Mouse (Mus musculus) liver, postnatal 0 days (tissue): ENCODE results near the gene Hcls1. TPM values are rescaled to one million over a fixed set of nuclear protein-coding genes. Genes with fewer than 3 reads are reported as not detected.

Source experiments
- ATAC-seq: fragments of 200-750 bp; cut with Nextera tagmentation; 2 replicates; pipeline ENCODE4 v1.8.0; 2017; ENCODE audit warnings: mild to moderate bottlenecking, moderate library complexity
- DNase-seq: peaks from one replicate; pipeline ENCODE4 v3.0.0-alpha.2; 2016
- H3K27ac ChIP-seq: fragments of 300-500 bp; sonication (generic); 2 replicates; pipeline ENCODE4 v1.5.1; 2014; ENCODE audit warnings: antibody characterized with exemption, moderate library complexity, mild to moderate bottlenecking, low read depth
- H3K27me3 ChIP-seq: fragments of 300-500 bp; sonication (generic); 2 replicates; pipeline ENCODE4 v1.6.1; 2014; ENCODE audit warnings: low read length, control low read depth, mixed read lengths; ENCODE audit not compliant: insufficient read depth
- H3K36me3 ChIP-seq: fragments of 300-500 bp; sonication (generic); replicated peaks from 2 replicates; pipeline ENCODE4 v1.6.1; 2014; ENCODE audit warnings: mild to moderate bottlenecking, control low read depth, low read length, moderate library complexity, mixed read lengths; ENCODE audit not compliant: insufficient read depth
- H3K4me1 ChIP-seq: fragments of 300-500 bp; sonication (generic); 2 replicates; pipeline ENCODE4 v1.6.1; 2014; ENCODE audit warnings: antibody characterized with exemption, mild to moderate bottlenecking, control low read depth; ENCODE audit not compliant: insufficient read depth
- H3K4me2 ChIP-seq: fragments of 300-500 bp; sonication (generic); 2 replicates; pipeline ENCODE4 v1.6.1; 2014; ENCODE audit warnings: low read depth, mild to moderate bottlenecking, low read length, moderate library complexity, mixed read lengths
- H3K4me3 ChIP-seq: fragments of 300-500 bp; sonication (generic); 2 replicates; pipeline ENCODE4 v1.5.1; 2014; ENCODE audit warnings: low read depth, low read length
- H3K9ac ChIP-seq: fragments of 300-500 bp; sonication (generic); replicated peaks from 2 replicates; pipeline ENCODE4 v1.6.1; 2014; ENCODE audit warnings: mild to moderate bottlenecking, moderate library complexity
- H3K9me3 ChIP-seq: fragments of 300-500 bp; sonication (generic); 2 replicates; pipeline ENCODE4 v1.6.1; 2016; ENCODE audit warnings: mild to moderate bottlenecking, control low read depth, low read length, mixed read lengths
- CTCF ChIP-seq: sonication (generic); IDR thresholded peaks from 2 replicates; pipeline ENCODE4 v1.5.1; 2016; ENCODE audit warnings: antibody characterized with exemption, low read depth
- EP300 ChIP-seq: IDR thresholded peaks from 2 replicates; pipeline ENCODE4 v1.6.1; 2016; ENCODE audit warnings: antibody characterized with exemption, low read depth, mild to moderate bottlenecking
- WGBS: fragments of 180-500 bp; shearing (Covaris S2); extraction: QIAGEN DNeasy Blood & Tissue Kit; methylation state at CpG from one replicate; pipeline ENCODE4 v1.1.7; 2014; ENCODE audit not compliant: insufficient replicate concordance; 5-methylcytosine and 5-hydroxymethylcytosine counted together
- polyA plus RNA-seq: library from polyadenylated mRNA; unstranded; fragments of >200 nt; fragmentation: Nextera tagmentation; extraction: Ambion mirVana; gene quantifications from 2 replicates; pipeline ENCODE4 v1.2.1, GENCODE M21; 2015

Gene Hcls1
- polyA plus RNA-seq, 1 experiment from 2014 or later: 17.7 TPM

DNA sequence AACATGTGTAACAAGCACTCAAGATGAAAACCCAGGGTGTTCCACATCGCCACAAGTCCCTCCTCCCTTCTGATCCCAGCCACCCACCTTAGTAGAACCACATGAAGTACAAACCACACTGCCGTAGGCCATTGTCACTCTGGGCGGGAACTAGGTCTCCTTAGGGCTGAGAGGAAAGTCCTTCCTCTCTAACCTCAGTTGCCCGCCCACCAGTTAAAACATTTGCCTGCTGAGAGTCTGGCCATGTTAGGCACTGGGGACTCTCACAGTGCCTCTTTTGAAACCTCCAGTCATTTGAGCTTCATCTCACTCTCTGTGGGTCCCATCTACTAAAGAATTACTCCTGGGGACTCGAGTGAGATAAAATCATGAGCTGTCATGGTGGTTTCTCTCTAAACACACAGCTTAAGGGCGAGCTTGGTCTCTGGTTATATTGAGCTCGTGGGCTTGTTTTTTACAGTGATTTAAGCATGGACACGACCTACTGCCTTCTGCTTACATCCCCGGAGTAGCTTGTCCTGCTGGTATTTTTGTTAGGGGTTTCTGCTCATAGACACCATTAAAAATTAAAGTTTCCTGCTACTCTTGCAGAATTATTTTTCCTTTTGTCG lies 7.2 kb upstream of the Hcls1 start:
- Histone ChIP-seq H3K9me3 (no peaks in the 10 kb centered on the region), H3K4me3 (no peak overlapping the region), H3K27ac (no peak overlapping the region), H3K4me1 (no peaks in the 10 kb centered on the region), H3K27me3 (no peaks in the 10 kb centered on the region), H3K4me2 (no peak overlapping the region), H3K9ac (no peak overlapping the region), H3K36me3 (peaks cover 77% of the 10 kb centered on the region)
- no peak for TF ChIP-seq CTCF
- TF ChIP-seq EP300: no peak
- ATAC-seq (no peak), DNase-seq (no peak)
- WGBS: 72% methylated on average over 10 of the region's 10 CpGs

- ATAC-seq (no peak), DNase-seq (no peak)
- Histone ChIP-seq H3K4me1 (no peaks in the 10 kb centered on the region), H3K4me3 (no peak overlapping the region), H3K9ac (no peak overlapping the region), H3K27ac (no peak overlapping the region), H3K27me3 (no peaks in the 10 kb centered on the region), H3K36me3 (peaks cover 79% of the 10 kb centered on the region), H3K4me2 (no peak overlapping the region), H3K9me3 (no peaks in the 10 kb centered on the region)
- no peak for TF ChIP-seq CTCF
- TF ChIP-seq EP300: no peak
- 91% methylated on average over 8 of the region's 8 CpGs for WGBS
These were observed 6.7 kb upstream of the Hcls1 start for GRCm38 (mm10) chr16:36928106-36928500.

- ATAC-seq (no peak), DNase-seq (no peak)
- Histone ChIP-seq H3K4me2 (no peak overlapping the region), H3K4me1 (peaks cover 9% of the 10 kb centered on the region), H3K9me3 (no peaks in the 10 kb centered on the region), H3K27me3 (no peaks in the 10 kb centered on the region), H3K4me3 (no peak overlapping the region), H3K27ac (no peak overlapping the region), H3K36me3 (peaks cover 75% of the 10 kb centered on the region), H3K9ac (no peak overlapping the region)
- WGBS: 90% methylated on average over 7 of the region's 7 CpGs
- TF ChIP-seq EP300 (no peak), CTCF (no peak)
These were observed 5.6 kb upstream of the Hcls1 start for GRCm38 (mm10) chr16:36929216-36929615.

DNA sequence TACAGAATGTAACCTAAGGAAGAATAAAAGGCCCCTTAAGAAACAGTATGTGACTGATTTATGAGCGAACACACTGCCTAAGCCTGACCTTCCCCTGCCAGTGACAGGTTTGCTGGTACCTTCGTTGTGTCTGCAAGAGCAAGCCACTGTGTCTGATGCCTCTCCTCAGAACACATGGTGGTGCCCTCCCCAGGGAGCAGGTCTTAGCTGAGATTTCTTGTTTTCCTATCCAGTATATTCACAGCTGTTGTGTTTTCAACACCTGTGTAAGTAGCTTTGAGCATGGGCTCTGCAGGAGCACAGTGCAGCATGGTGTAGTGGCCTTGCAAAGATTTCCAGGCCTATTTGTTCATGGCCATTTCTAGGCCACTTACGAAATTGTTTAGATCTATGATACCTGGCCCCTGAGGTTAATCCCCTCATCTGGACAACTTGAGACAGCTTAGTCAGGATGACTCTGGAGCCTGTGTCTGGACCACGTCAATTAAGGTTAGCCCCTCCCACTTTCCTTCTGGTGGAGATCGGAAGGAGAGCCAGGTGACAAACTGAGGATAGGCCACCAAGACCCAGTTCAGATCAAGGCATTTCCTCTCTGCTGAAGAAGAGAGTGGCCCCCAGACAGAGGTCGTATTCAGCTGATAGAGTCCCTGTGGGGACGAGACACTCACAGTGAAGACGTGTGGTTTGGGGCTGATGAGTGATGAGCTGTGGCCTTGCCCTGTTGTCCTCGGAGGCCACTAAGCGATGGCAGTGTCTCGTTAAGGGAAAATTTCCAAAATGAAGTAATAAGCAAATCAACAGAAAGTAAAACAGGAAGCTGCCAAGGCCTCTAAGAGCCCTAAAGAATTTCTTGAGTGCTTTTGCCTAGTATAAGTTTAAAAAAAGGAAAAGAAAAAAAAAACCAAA lies 4.3 kb upstream of the Hcls1 start:
- Histone ChIP-seq H3K4me3 (no peak overlapping the region), H3K27ac (0 out of 2 replicates have a peak overlapping the region, but pooled peaks have one; percentile 8), H3K4me2 (no peak overlapping the region), H3K4me1 (peaks cover 20% of the 10 kb centered on the region), H3K9me3 (no peaks in the 10 kb centered on the region), H3K36me3 (peaks cover 63% of the 10 kb centered on the region), H3K27me3 (no peaks in the 10 kb centered on the region), H3K9ac (no peak overlapping the region)
- TF ChIP-seq CTCF (no peak), EP300 (no peak)
- 70% methylated on average over 11 of the region's 11 CpGs for WGBS
- ATAC-seq (no peak), DNase-seq (no peak)

DNA sequence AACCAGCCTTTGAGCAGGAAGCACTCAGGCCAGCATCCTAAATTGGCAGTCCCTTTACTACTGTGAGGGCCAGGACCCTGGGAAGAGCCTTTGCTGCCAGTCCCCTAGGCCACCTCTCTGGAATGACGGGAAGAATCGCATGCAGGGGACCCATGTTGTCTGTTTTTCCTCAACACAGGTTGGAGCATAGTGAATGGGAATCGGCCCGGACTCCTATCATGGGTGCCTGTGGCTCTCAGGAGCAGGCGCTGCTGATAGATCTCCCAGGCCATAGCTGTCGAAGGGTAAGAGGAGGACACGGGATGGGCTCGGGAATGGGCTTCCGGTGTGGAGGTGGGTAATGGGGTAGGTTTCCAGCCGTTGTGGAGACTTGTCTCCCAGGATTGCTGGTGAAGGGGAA lies 3.4 kb upstream of the Hcls1 start:
- no peak overlapping the region for H3K9ac ChIP-seq
- 86% methylated on average over 10 of the region's 10 CpGs for WGBS
- TF ChIP-seq CTCF (no peak), EP300 (no peak)
- no peak overlapping the region for H3K4me2 ChIP-seq
- peaks cover 20% of the 10 kb centered on the region for H3K4me1 ChIP-seq
- H3K9me3 ChIP-seq: no peaks in the 10 kb centered on the region
- DNase-seq (no peak), ATAC-seq (no peak)
- no peak overlapping the region for H3K4me3 ChIP-seq
- no peak overlapping the region for H3K27ac ChIP-seq
- no peaks in the 10 kb centered on the region for H3K27me3 ChIP-seq
- H3K36me3 ChIP-seq: peaks cover 55% of the 10 kb centered on the region

- H3K9me3 ChIP-seq: no peaks in the 10 kb centered on the region
- TF ChIP-seq EP300 (no peak), CTCF (no peak)
- no peak overlapping the region for H3K27ac ChIP-seq
- H3K27me3 ChIP-seq: no peaks in the 10 kb centered on the region
- H3K36me3 ChIP-seq: peaks cover 49% of the 10 kb centered on the region
- H3K4me2 ChIP-seq: no peak overlapping the region
- H3K9ac ChIP-seq: no peak overlapping the region
- no peak overlapping the region for H3K4me3 ChIP-seq
- 91% methylated on average over 3 of the region's 3 CpGs for WGBS
- ATAC-seq: no peak
- H3K4me1 ChIP-seq: peaks cover 20% of the 10 kb centered on the region
- DNase-seq: no peak
These were observed 2.8 kb upstream of the Hcls1 start for GRCm38 (mm10) chr16:36931976-36932375.
